ENCODE assay signal across 8 mouse cellular contexts in genomic region chr19:45005444-45005843, GRCm38 (mm10). TPM values are rescaled to one million over a fixed set of nuclear protein-coding genes. Genes with fewer than 3 reads are reported as not detected.
DNase-seq lines count a peak whose midpoint lies in the region; ATAC-seq and TF ChIP-seq lines count a peak whose summit lies in the region.

Gene Twnk (plus strand): TSS chr19:45005663.

- H3K4me3 ChIP-seq in intestine, postnatal 0 days (ENCODE audit: low read depth, low read length) = peak within 1 kb of the TSS; percentile 86
- H3K4me3 ChIP-seq in limb, embryonic 14.5 days (replicated peaks; ENCODE audit: low read length) = peak within 1 kb of the TSS; percentile 97
- peak within 1 kb of the TSS; percentile 96 for H3K4me3 ChIP-seq in midbrain, embryonic 15.5 days

- TF ChIP-seq CTCF in intestine, postnatal 0 days (IDR thresholded peaks at IDR 0.05; ENCODE audit: low read depth) = no peak

- H3K9ac ChIP-seq in intestine, postnatal 0 days (ENCODE audit: low read depth, low read length) = peak within 1 kb of the TSS; percentile 74
- H3K9ac ChIP-seq in limb, embryonic 14.5 days (ENCODE audit: low read depth, low read length, severe bottlenecking) = peak within 1 kb of the TSS; percentile 69
- H3K9ac ChIP-seq in midbrain, embryonic 15.5 days = peak within 1 kb of the TSS; percentile 79

- H3K4me2 ChIP-seq in intestine, postnatal 0 days (replicated peaks; ENCODE audit: low read depth) = peak within 1 kb of the TSS; percentile 93
- H3K4me2 ChIP-seq in limb, embryonic 14.5 days (replicated peaks; ENCODE audit: low read depth, low read length, severe bottlenecking) = peak within 1 kb of the TSS; percentile 90
- peak within 1 kb of the TSS; percentile 96 for H3K4me2 ChIP-seq in midbrain, embryonic 15.5 days

- H3K4me1 ChIP-seq in intestine, postnatal 0 days (replicated peaks; ENCODE audit: control insufficient read depth, insufficient read depth, low read length) = no peaks in the 10 kb centered on the region; the same call in 1 of the 2 replicates
- peaks cover 11% of the 10 kb centered on the region for H3K4me1 ChIP-seq in limb, embryonic 14.5 days (ENCODE audit: control insufficient read depth, insufficient read depth, low read length)
- H3K4me1 ChIP-seq in midbrain, embryonic 15.5 days = peaks cover 35% of the 10 kb centered on the region

- peaks cover 54% of the 10 kb centered on the region for H3K36me3 ChIP-seq in intestine, postnatal 0 days (ENCODE audit: control insufficient read depth, insufficient read depth)
- peaks cover 51% of the 10 kb centered on the region for H3K36me3 ChIP-seq in limb, embryonic 14.5 days (ENCODE audit: control insufficient read depth, insufficient read depth, low read length)
- H3K36me3 ChIP-seq in midbrain, embryonic 15.5 days (replicated peaks) = peaks cover 11% of the 10 kb centered on the region

- peak within 1 kb of the TSS; percentile 54 for H3K27ac ChIP-seq in intestine, postnatal 0 days (ENCODE audit: low read depth, low read length)
- peak within 1 kb of the TSS; percentile 72 for H3K27ac ChIP-seq in limb, embryonic 14.5 days (replicated peaks; ENCODE audit: low read depth, low read length)
- H3K27ac ChIP-seq in midbrain, embryonic 15.5 days = peak within 1 kb of the TSS; percentile 84

- DNase-seq in embryo, embryonic 10 days (ENCODE audit: low spot score) = peak; percentile 53
- DNase-seq in embryo, embryonic 9.5 days (ENCODE audit: extremely low spot score) = no peak
- peak; percentile 78 for DNase-seq in c-Kit-positive CD71-positive TER-119-negative erythroid progenitor cells, embryonic 14.5 days (ENCODE audit: low read depth)
- no peak for DNase-seq in gonadal fat pad, adult 2 months (ENCODE audit: low read depth)
- DNase-seq in limb, embryonic 14.5 days (ENCODE audit: low spot score) = no peak
- DNase-seq in thymus, postnatal 0 days (ENCODE audit: low spot score) = peak; percentile 45

- 8% methylated on average over 16 of the region's 16 CpGs for WGBS in intestine, postnatal 0 days
- 15% methylated on average over 16 of the region's 16 CpGs for WGBS in limb, embryonic 14.5 days
- WGBS in midbrain, embryonic 15.5 days = 10% methylated on average over 16 of the region's 16 CpGs

- no peak for ATAC-seq in intestine, postnatal 0 days
- no peak for ATAC-seq in limb, embryonic 14.5 days (ENCODE audit: low FRiP score, low read depth)
- ATAC-seq in midbrain, embryonic 15.5 days (replicated peaks) = no peak

- TF ChIP-seq POLR2A in limb, embryonic 14.5 days (IDR thresholded peaks at IDR 0.05; ENCODE audit: borderline replicate concordance, extremely low read depth, insufficient read depth, insufficient read length) = no peak

- H3K9me3 ChIP-seq in intestine, postnatal 0 days (ENCODE audit: control insufficient read depth) = no peaks in the 10 kb centered on the region
- no peaks in the 10 kb centered on the region for H3K9me3 ChIP-seq in limb, embryonic 14.5 days (ENCODE audit: control insufficient read depth, low read length)
- no peaks in the 10 kb centered on the region for H3K9me3 ChIP-seq in midbrain, embryonic 15.5 days

- H3K27me3 ChIP-seq in intestine, postnatal 0 days (replicated peaks; ENCODE audit: control insufficient read depth, insufficient read depth, low read length) = no peaks in the 10 kb centered on the region
- no peaks in the 10 kb centered on the region for H3K27me3 ChIP-seq in limb, embryonic 14.5 days (ENCODE audit: control insufficient read depth, insufficient read depth, low read length)
- H3K27me3 ChIP-seq in midbrain, embryonic 15.5 days (replicated peaks) = no peaks in the 10 kb centered on the region

RNA-seq across cellular contexts. Expression of gene Twnk, which starts in this region (rescaled TPM):
- 12.9 and 13.4 TPM in 2 replicates for polyA plus RNA-seq in gonadal fat pad, adult 2 months (2012; rRNA removed)
- 7.1 and 7.4 TPM in 2 replicates for polyA plus RNA-seq in intestine, postnatal 0 days (2015; fragmentation: Nextera tagmentation; extraction: Ambion mirVana)
- polyA plus RNA-seq in limb, embryonic 14.5 days (2012; rRNA removed) = 13.6 and 15.9 TPM in 2 replicates
- 12.5 and 13.3 TPM in 2 replicates for polyA plus RNA-seq in limb, embryonic 14.5 days (2014; fragmentation: Nextera tagmentation; extraction: Ambion mirVana)
- polyA plus RNA-seq in midbrain, embryonic 15.5 days (2015; fragmentation: Nextera tagmentation; extraction: Ambion mirVana) = 15.9 and 17.2 TPM in 2 replicates
- polyA plus RNA-seq in thymus, postnatal 0 days (2015; fragmentation: Nextera tagmentation; extraction: Ambion mirVana) = 13.4 and 15.5 TPM in 2 replicates

Comparison
In these comparisons a context has a peak if more than half of its experiments do, and no peak if none do; other contexts are left out.
1. DNase-seq: peak in embryo, embryonic 10 days (single experiment), c-Kit-positive CD71-positive TER-119-negative erythroid progenitor cells, embryonic 14.5 days (single experiment) and thymus, postnatal 0 days (single experiment); none in embryo, embryonic 9.5 days (single experiment), gonadal fat pad, adult 2 months (single experiment) and limb, embryonic 14.5 days (single experiment).
2. Peak in every context shown above with its lines, with median percentiles within 50 percentile points of each other: H3K27ac ChIP-seq, H3K4me2 ChIP-seq, H3K4me3 ChIP-seq and H3K9ac ChIP-seq.